Mouse (Mus musculus) intestine, embryonic 15.5 days (tissue): ENCODE data around the gene Sez6l. TPM values are rescaled to one million over a fixed set of nuclear protein-coding genes. Genes with fewer than 3 reads are reported as not detected.

ENCODE experiments used
- ATAC-seq: fragments of 200-750 bp; cut with Nextera tagmentation; 2 replicates; pipeline ENCODE4 v1.8.0; 2017; ENCODE audit warnings: moderate TSS enrichment, moderate library complexity
- H3K27ac ChIP-seq: fragments of 300-500 bp; sonication (generic); 2 replicates; pipeline ENCODE4 v1.5.1; 2015; ENCODE audit warnings: mild to moderate bottlenecking, inconsistent platforms
- H3K27me3 ChIP-seq: fragments of 300-500 bp; sonication (generic); replicated peaks from 2 replicates; pipeline ENCODE4 v1.6.1; 2015; ENCODE audit warnings: inconsistent platforms
- H3K36me3 ChIP-seq: fragments of 300-500 bp; sonication (generic); 2 replicates; pipeline ENCODE4 v1.6.1; 2015; ENCODE audit warnings: inconsistent platforms
- H3K4me1 ChIP-seq: fragments of 300-500 bp; sonication (generic); replicated peaks from 2 replicates; pipeline ENCODE4 v1.6.1; 2015; ENCODE audit warnings: inconsistent platforms
- H3K4me2 ChIP-seq: fragments of 300-500 bp; sonication (generic); replicated peaks from 2 replicates; pipeline ENCODE4 v1.6.1; 2015; ENCODE audit warnings: mild to moderate bottlenecking, inconsistent platforms
- H3K4me3 ChIP-seq: fragments of 300-500 bp; sonication (generic); replicated peaks from 2 replicates; pipeline ENCODE4 v1.5.1; 2015; ENCODE audit warnings: inconsistent platforms
- H3K9ac ChIP-seq: fragments of 300-500 bp; sonication (generic); 2 replicates; pipeline ENCODE4 v1.6.1; 2015; ENCODE audit warnings: inconsistent platforms
- H3K9me3 ChIP-seq: fragments of 300-500 bp; sonication (generic); 2 replicates; pipeline ENCODE4 v1.6.1; 2016; ENCODE audit warnings: inconsistent platforms
- WGBS: fragments of 180-500 bp; shearing (Covaris S2); methylation state at CpG from one replicate; pipeline ENCODE4 v1.1.7; 2015; 5-methylcytosine and 5-hydroxymethylcytosine counted together
- polyA plus RNA-seq: library from polyadenylated mRNA; unstranded; fragments of >200 nt; fragmentation: Nextera tagmentation; extraction: Ambion mirVana; gene quantifications from 2 replicates; pipeline ENCODE4 v1.2.1, GENCODE M21; 2015

Gene Sez6l
- 1.8 and 2.0 TPM in 2 replicates for polyA plus RNA-seq

- H3K9ac ChIP-seq: peak within 1 kb of the TSS; percentile 27; the same call in 1 of the 2 replicates
- 1% methylated on average over 45 of the region's 50 CpGs for WGBS
- peak within 1 kb of the TSS; percentile 35 for H3K4me3 ChIP-seq
- H3K36me3 ChIP-seq: no peaks in the 10 kb centered on the region
- peaks cover 18% of the 10 kb centered on the region for H3K4me1 ChIP-seq
- no peaks in the 10 kb centered on the region for H3K9me3 ChIP-seq
- H3K4me2 ChIP-seq: peak within 1 kb of the TSS; percentile 71
- H3K27me3 ChIP-seq: peaks cover 45% of the 10 kb centered on the region
- peak; percentile 65 for ATAC-seq
- 0 out of 2 replicates have a peak within 1 kb of the TSS, but pooled peaks have one; percentile 1 for H3K27ac ChIP-seq
Measured at GRCm38 (mm10) chr5:112576993-112577670, at the start of gene Sez6l. Gene Sez6l (minus strand): TSS chr5:112577185.

GRCm38 (mm10) chr5:112625555-112626160 lies 48.7 kb upstream of the Sez6l start:
- H3K9ac ChIP-seq: no peak overlapping the region
- no peak overlapping the region for H3K4me3 ChIP-seq
- no peaks in the 10 kb centered on the region for H3K4me1 ChIP-seq
- H3K9me3 ChIP-seq: no peaks in the 10 kb centered on the region
- H3K36me3 ChIP-seq: no peaks in the 10 kb centered on the region
- no peaks in the 10 kb centered on the region; the same call in 1 of the 2 replicates for H3K27me3 ChIP-seq
- H3K27ac ChIP-seq: no peak overlapping the region
- ATAC-seq: no peak
- H3K4me2 ChIP-seq: peak overlapping the region; percentile 29
- WGBS: 40% methylated on average over 31 of the region's 31 CpGs

GRCm38 (mm10) chr5:112622946-112623345 lies 46.0 kb upstream of the Sez6l start:
- WGBS: 43% methylated on average over 2 of the region's 2 CpGs
- no peaks in the 10 kb centered on the region for H3K4me1 ChIP-seq
- no peak overlapping the region for H3K9ac ChIP-seq
- H3K4me3 ChIP-seq: no peak overlapping the region
- no peaks in the 10 kb centered on the region for H3K9me3 ChIP-seq
- H3K27ac ChIP-seq: no peak overlapping the region
- ATAC-seq: no peak
- no peaks in the 10 kb centered on the region; the same call in 1 of the 2 replicates for H3K27me3 ChIP-seq
- H3K4me2 ChIP-seq: no peak overlapping the region
- H3K36me3 ChIP-seq: no peaks in the 10 kb centered on the region

GRCm38 (mm10) chr5:112620256-112620655 lies 43.3 kb upstream of the Sez6l start:
- H3K36me3 ChIP-seq: no peaks in the 10 kb centered on the region
- 54% methylated on average over 3 of the region's 3 CpGs for WGBS
- no peak overlapping the region for H3K27ac ChIP-seq
- H3K4me1 ChIP-seq: no peaks in the 10 kb centered on the region
- H3K9ac ChIP-seq: no peak overlapping the region
- ATAC-seq: no peak
- H3K9me3 ChIP-seq: no peaks in the 10 kb centered on the region
- no peaks in the 10 kb centered on the region; the same call in 1 of the 2 replicates for H3K27me3 ChIP-seq
- H3K4me2 ChIP-seq: no peak overlapping the region
- H3K4me3 ChIP-seq: no peak overlapping the region

GRCm38 (mm10) chr5:112619344-112619743 lies 42.4 kb upstream of the Sez6l start:
- H3K9me3 ChIP-seq: no peaks in the 10 kb centered on the region
- H3K4me1 ChIP-seq: no peaks in the 10 kb centered on the region
- no peaks in the 10 kb centered on the region; the same call in 1 of the 2 replicates for H3K27me3 ChIP-seq
- 64% methylated on average over 3 of the region's 3 CpGs for WGBS
- no peak overlapping the region for H3K9ac ChIP-seq
- no peaks in the 10 kb centered on the region for H3K36me3 ChIP-seq
- no peak overlapping the region for H3K4me3 ChIP-seq
- H3K27ac ChIP-seq: no peak overlapping the region
- ATAC-seq: no peak; the same call in 1 of the 2 replicates
- no peak overlapping the region for H3K4me2 ChIP-seq

GRCm38 (mm10) chr5:112617602-112618247 lies 40.7 kb upstream of the Sez6l start:
- no peak overlapping the region for H3K4me2 ChIP-seq
- no peaks in the 10 kb centered on the region for H3K27me3 ChIP-seq
- no peak overlapping the region for H3K4me3 ChIP-seq
- no peaks in the 10 kb centered on the region for H3K9me3 ChIP-seq
- WGBS: 77% methylated on average over 16 of the region's 16 CpGs
- no peak for ATAC-seq
- no peaks in the 10 kb centered on the region for H3K36me3 ChIP-seq
- H3K9ac ChIP-seq: no peak overlapping the region
- no peaks in the 10 kb centered on the region for H3K4me1 ChIP-seq
- no peak overlapping the region for H3K27ac ChIP-seq

- Histone ChIP-seq H3K36me3 (no peaks in the 10 kb centered on the region), H3K4me2 (no peak overlapping the region), H3K9me3 (no peaks in the 10 kb centered on the region), H3K27ac (no peak overlapping the region), H3K4me1 (no peaks in the 10 kb centered on the region), H3K27me3 (no peaks in the 10 kb centered on the region), H3K4me3 (no peak overlapping the region), H3K9ac (no peak overlapping the region)
- no peak for ATAC-seq
- 83% methylated on average over 7 of the region's 7 CpGs for WGBS
Measured at GRCm38 (mm10) chr5:112615946-112616617, 39.1 kb upstream of the Sez6l start.

GRCm38 (mm10) chr5:112607867-112608516 lies 31.0 kb upstream of the Sez6l start:
- 0 out of 2 replicates have a peak overlapping the region, but pooled peaks have one; percentile 17 for H3K27ac ChIP-seq
- H3K4me1 ChIP-seq: peaks cover 10% of the 10 kb centered on the region; the same call in 1 of the 2 replicates
- H3K36me3 ChIP-seq: no peaks in the 10 kb centered on the region
- H3K9ac ChIP-seq: no peak overlapping the region
- ATAC-seq: no peak
- no peak overlapping the region for H3K4me3 ChIP-seq
- no peaks in the 10 kb centered on the region for H3K9me3 ChIP-seq
- H3K27me3 ChIP-seq: no peaks in the 10 kb centered on the region
- WGBS: 17% methylated on average over 9 of the region's 9 CpGs
- H3K4me2 ChIP-seq: no peak overlapping the region

- ATAC-seq: no peak
- H3K27me3 ChIP-seq: no peaks in the 10 kb centered on the region
- H3K4me1 ChIP-seq: peaks cover 10% of the 10 kb centered on the region; the same call in 1 of the 2 replicates
- H3K36me3 ChIP-seq: no peaks in the 10 kb centered on the region
- no peak overlapping the region for H3K4me3 ChIP-seq
- H3K9ac ChIP-seq: no peak overlapping the region
- H3K9me3 ChIP-seq: no peaks in the 10 kb centered on the region
- no peak overlapping the region for H3K27ac ChIP-seq
- WGBS: 75% methylated on average over 2 of the region's 2 CpGs
- H3K4me2 ChIP-seq: no peak overlapping the region
Measured at GRCm38 (mm10) chr5:112607119-112607518, 30.1 kb upstream of the Sez6l start.

- Histone ChIP-seq H3K9ac (no peak overlapping the region), H3K4me3 (no peak overlapping the region), H3K4me2 (no peak overlapping the region), H3K4me1 (peaks cover 10% of the 10 kb centered on the region; the same call in 1 of the 2 replicates), H3K27ac (no peak overlapping the region), H3K9me3 (no peaks in the 10 kb centered on the region), H3K27me3 (no peaks in the 10 kb centered on the region), H3K36me3 (no peaks in the 10 kb centered on the region)
- ATAC-seq: no peak
- 73% methylated on average over 14 of the region's 14 CpGs for WGBS
Measured at GRCm38 (mm10) chr5:112605371-112605770, 28.4 kb upstream of the Sez6l start.

- H3K9me3 ChIP-seq: no peaks in the 10 kb centered on the region
- 68% methylated on average over 1 of the region's 1 CpGs for WGBS
- H3K4me1 ChIP-seq: peaks cover 10% of the 10 kb centered on the region; the same call in 1 of the 2 replicates
- H3K36me3 ChIP-seq: no peaks in the 10 kb centered on the region
- no peak for ATAC-seq
- H3K9ac ChIP-seq: no peak overlapping the region
- H3K4me3 ChIP-seq: no peak overlapping the region
- H3K4me2 ChIP-seq: no peak overlapping the region
- no peaks in the 10 kb centered on the region for H3K27me3 ChIP-seq
- H3K27ac ChIP-seq: no peak overlapping the region
Measured at GRCm38 (mm10) chr5:112604251-112604650, 27.3 kb upstream of the Sez6l start.
